Mouse (Mus musculus) stomach, embryonic 14.5 days (tissue): ENCODE measurements at regions not wholly inside any gene's neighbourhood (a gene's known extent, or its start where the extent isn't known, plus 50 kb on each side); places are given as distances from the start of the nearest gene placed in this dataset.

Source experiments
- ATAC-seq: fragments of 200-750 bp; cut with Nextera tagmentation; 2 replicates; pipeline ENCODE4 v1.8.0; 2017; ENCODE audit warnings: low read depth, moderate TSS enrichment; ENCODE audit not compliant: insufficient number of reproducible peaks, insufficient read depth, low FRiP score
- H3K27ac ChIP-seq: fragments of 300-500 bp; sonication (generic); 2 replicates; pipeline ENCODE4 v1.5.1; 2014; ENCODE audit warnings: mild to moderate bottlenecking, low read length, moderate library complexity, mixed read lengths
- H3K27me3 ChIP-seq: fragments of 300-500 bp; sonication (generic); 2 replicates; pipeline ENCODE4 v1.6.1; 2014; ENCODE audit warnings: low read length, control low read depth, mixed read lengths; ENCODE audit not compliant: control insufficient read depth, insufficient read depth
- H3K36me3 ChIP-seq: fragments of 300-500 bp; sonication (generic); 2 replicates; pipeline ENCODE4 v1.6.1; 2014; ENCODE audit warnings: mild to moderate bottlenecking, control low read depth, low read length, moderate library complexity, mixed read lengths; ENCODE audit not compliant: control insufficient read depth, insufficient read depth
- H3K4me1 ChIP-seq: fragments of 300-500 bp; sonication (generic); 2 replicates; pipeline ENCODE4 v1.6.1; 2014; ENCODE audit warnings: low read length, control low read depth, mixed read lengths; ENCODE audit not compliant: control insufficient read depth, insufficient read depth
- H3K4me2 ChIP-seq: fragments of 300-500 bp; sonication (generic); replicated peaks from 2 replicates; pipeline ENCODE4 v1.6.1; 2014; ENCODE audit warnings: low read depth, low read length, control low read depth
- H3K4me3 ChIP-seq: fragments of 300-500 bp; sonication (generic); 2 replicates; pipeline ENCODE4 v1.5.1; 2014; ENCODE audit warnings: low read depth, low read length, control low read depth
- H3K9ac ChIP-seq: fragments of 300-500 bp; sonication (generic); replicated peaks from 2 replicates; pipeline ENCODE4 v1.6.1; 2014; ENCODE audit warnings: low read depth, mild to moderate bottlenecking, control low read depth, low read length, moderate library complexity, mixed read lengths
- H3K9me3 ChIP-seq: fragments of 300-500 bp; sonication (generic); 2 replicates; pipeline ENCODE4 v1.6.1; 2016; ENCODE audit warnings: low read depth, low read length, control low read depth; ENCODE audit not compliant: control insufficient read depth
- WGBS: fragments of 180-500 bp; shearing (Covaris S2); extraction: QIAGEN DNeasy Blood & Tissue Kit; methylation state at CpG from one replicate; pipeline ENCODE4 v1.1.7; 2014; 5-methylcytosine and 5-hydroxymethylcytosine counted together

- peak; percentile 56; the same call in 1 of the 2 replicates for ATAC-seq
- Histone ChIP-seq H3K36me3 (no peaks in the 10 kb centered on the region), H3K27me3 (no peaks in the 10 kb centered on the region), H3K4me3 (no peak overlapping the region), H3K4me1 (no peaks in the 10 kb centered on the region), H3K9me3 (no peaks in the 10 kb centered on the region), H3K27ac (no peak overlapping the region), H3K9ac (no peak overlapping the region), H3K4me2 (no peak overlapping the region)
- 16% methylated on average over 5 of the region's 5 CpGs for WGBS
Observed at GRCm38 (mm10) chr2:22105150-22105549, 122.2 kb upstream of the Myo3a start.

- Histone ChIP-seq H3K36me3 (no peaks in the 10 kb centered on the region), H3K4me3 (no peak overlapping the region), H3K4me2 (no peak overlapping the region), H3K9me3 (no peaks in the 10 kb centered on the region), H3K9ac (no peak overlapping the region), H3K27ac (no peak overlapping the region), H3K27me3 (no peaks in the 10 kb centered on the region), H3K4me1 (no peaks in the 10 kb centered on the region)
- WGBS: 18% methylated on average over 2 of the region's 2 CpGs
- no peak for ATAC-seq
Observed at GRCm38 (mm10) chr2:22149721-22150120, 77.6 kb upstream of the Myo3a start.

- WGBS: 82% methylated on average over 2 of the region's 2 CpGs
Observed at GRCm38 (mm10) chr2:22156576-22156975, 70.7 kb upstream of the Myo3a start.

GRCm38 (mm10) chr2:22165443-22165842 lies 61.9 kb upstream of the Myo3a start:
- H3K27me3 ChIP-seq: no peaks in the 10 kb centered on the region
- no peaks in the 10 kb centered on the region for H3K9me3 ChIP-seq
- 92% methylated on average over 5 of the region's 5 CpGs for WGBS
- H3K4me1 ChIP-seq: no peaks in the 10 kb centered on the region
- no peaks in the 10 kb centered on the region for H3K36me3 ChIP-seq
- H3K4me2 ChIP-seq: no peak overlapping the region
- no peak overlapping the region for H3K27ac ChIP-seq
- H3K9ac ChIP-seq: no peak overlapping the region
- no peak overlapping the region for H3K4me3 ChIP-seq
- ATAC-seq: no peak

More at GRCm38 (mm10) chr2:22156576-22156975, 70.7 kb upstream of the Myo3a start:
- no peak for ATAC-seq
- H3K27ac ChIP-seq: no peak overlapping the region
- H3K4me2 ChIP-seq: no peak overlapping the region
- H3K9ac ChIP-seq: no peak overlapping the region
- H3K4me3 ChIP-seq: no peak overlapping the region
- no peaks in the 10 kb centered on the region for H3K4me1 ChIP-seq
- H3K27me3 ChIP-seq: no peaks in the 10 kb centered on the region
- no peaks in the 10 kb centered on the region for H3K9me3 ChIP-seq
- H3K36me3 ChIP-seq: no peaks in the 10 kb centered on the region

- no peaks in the 10 kb centered on the region for H3K27me3 ChIP-seq
Observed at GRCm38 (mm10) chr2:22165919-22166318, 61.4 kb upstream of the Myo3a start.

More at GRCm38 (mm10) chr2:22165919-22166318, 61.4 kb upstream of the Myo3a start:
- H3K27ac ChIP-seq: no peak overlapping the region
- H3K4me2 ChIP-seq: no peak overlapping the region
- no peak overlapping the region for H3K9ac ChIP-seq
- H3K36me3 ChIP-seq: no peaks in the 10 kb centered on the region
- H3K9me3 ChIP-seq: no peaks in the 10 kb centered on the region
- H3K4me1 ChIP-seq: no peaks in the 10 kb centered on the region
- no peak for ATAC-seq
- H3K4me3 ChIP-seq: no peak overlapping the region
